Mouse (Mus musculus): ENCODE measurements around the gene Atf6b.

Atf6b gene

GRCm38 (mm10) chr17:34645256-34645829 lies 1.6 kb upstream of the Atf6b start:
- in situ Hi-C loops (cut with MboI, MseI) = loop anchor here (10.0 kb wide), 1 partner anchor 611 kb away; the partner anchor contains the start of genes Col11a2, Rxrb and Slc39a7

GRCm38 (mm10) chr17:34645831-34646511 lies 975 bp upstream of the Atf6b start:
- in situ Hi-C loops (cut with MboI, MseI) = loop anchor here (10.0 kb wide), 1 partner anchor 611 kb away; the partner anchor contains the start of genes Col11a2, Rxrb and Slc39a7

DNA sequence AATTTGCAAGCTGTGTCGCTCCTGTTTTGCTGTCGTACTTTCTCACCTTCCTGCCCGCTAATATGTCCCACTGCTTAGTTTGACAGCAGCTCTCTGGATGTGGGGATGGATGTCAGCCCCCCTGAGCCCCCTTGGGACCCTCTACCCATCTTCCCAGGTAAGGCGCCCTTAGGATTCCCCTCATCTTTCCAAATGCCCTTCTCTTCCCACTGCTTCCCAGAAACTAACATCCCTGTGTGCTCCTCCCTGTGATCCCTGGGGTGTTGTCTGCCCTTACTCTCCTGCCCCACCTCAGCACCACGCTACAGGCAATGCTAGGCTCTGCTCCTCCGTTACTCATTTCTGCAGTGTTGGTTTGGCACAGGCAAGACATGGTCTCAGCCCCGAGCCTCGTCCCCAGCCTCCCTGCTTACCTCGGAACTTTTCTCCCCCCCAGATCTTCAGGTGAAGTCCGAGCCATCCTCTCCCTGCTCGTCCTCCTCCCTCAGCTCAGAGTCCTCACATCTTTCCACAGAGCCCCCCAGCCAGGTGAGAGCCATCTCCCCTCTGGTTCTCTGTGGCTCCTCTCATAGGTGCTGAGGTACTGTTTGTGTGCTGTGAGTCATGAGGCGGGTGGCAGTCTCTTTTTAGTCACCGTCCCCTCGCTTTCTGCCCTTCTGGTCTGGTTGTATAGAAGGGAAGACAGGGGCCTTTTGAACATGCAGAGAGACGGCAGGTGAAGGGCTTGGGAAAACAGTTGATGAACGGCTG lies 1.4 kb downstream of the Atf6b start:
- in situ Hi-C loops (cut with MboI, MseI) = loop anchor here (10.0 kb wide), 1 partner anchor 614 kb away; the partner anchor contains the start of genes Col11a2, Rxrb and Slc39a7

- in situ Hi-C loops (cut with MboI, MseI) = loop anchor here (10.0 kb wide), 1 partner anchor 614 kb away; the partner anchor contains the start of genes Col11a2, Rxrb and Slc39a7
These were observed 2.3 kb downstream of the Atf6b start for GRCm38 (mm10) chr17:34649106-34649864.

- in situ Hi-C loops (cut with MboI, MseI) = no loop called here
These were observed 3.8 kb downstream of the Atf6b start for GRCm38 (mm10) chr17:34650781-34651180.

GRCm38 (mm10) chr17:34651507-34652221 lies 4.7 kb downstream of the Atf6b start:
- in situ Hi-C loops (cut with MboI, MseI) = no loop called here

DNA sequence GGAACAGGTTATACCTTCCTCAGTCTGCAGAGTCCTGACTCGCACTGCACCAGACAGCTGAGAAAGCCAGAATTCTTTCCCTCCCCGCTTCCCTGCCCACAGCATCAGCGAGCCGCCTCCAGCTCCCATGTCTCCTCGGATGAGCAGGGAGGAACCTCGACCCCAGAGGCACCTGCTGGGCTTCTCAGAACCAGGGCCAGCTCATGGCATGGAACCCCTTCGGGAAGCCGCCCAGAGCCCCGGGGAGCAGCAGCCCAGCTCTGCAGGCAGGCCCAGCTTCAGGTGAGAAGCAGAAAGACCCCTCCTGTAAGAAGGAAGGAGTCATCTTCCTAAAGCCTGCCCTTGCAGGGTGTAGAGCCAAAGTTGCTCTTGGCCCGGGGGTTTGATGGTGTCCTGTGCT lies 5.6 kb downstream of the Atf6b start:
- in situ Hi-C loops (cut with MboI, MseI) = no loop called here

- in situ Hi-C loops (cut with MboI, MseI) = no loop called here
These were observed 6.0 kb downstream of the Atf6b start for GRCm38 (mm10) chr17:34652985-34653384.

GRCm38 (mm10) chr17:34653746-34654285 lies 6.9 kb downstream of the Atf6b start:
- in situ Hi-C loops (cut with MboI, MseI) = no loop called here

- in situ Hi-C loops (cut with MboI, MseI) = no loop called here
These were observed 7.4 kb downstream of the Atf6b start for GRCm38 (mm10) chr17:34654392-34654791.

GRCm38 (mm10) chr17:34655160-34655559 lies 8.2 kb downstream of the Atf6b start:
- in situ Hi-C loops (cut with MboI, MseI) = no loop called here

DNA sequence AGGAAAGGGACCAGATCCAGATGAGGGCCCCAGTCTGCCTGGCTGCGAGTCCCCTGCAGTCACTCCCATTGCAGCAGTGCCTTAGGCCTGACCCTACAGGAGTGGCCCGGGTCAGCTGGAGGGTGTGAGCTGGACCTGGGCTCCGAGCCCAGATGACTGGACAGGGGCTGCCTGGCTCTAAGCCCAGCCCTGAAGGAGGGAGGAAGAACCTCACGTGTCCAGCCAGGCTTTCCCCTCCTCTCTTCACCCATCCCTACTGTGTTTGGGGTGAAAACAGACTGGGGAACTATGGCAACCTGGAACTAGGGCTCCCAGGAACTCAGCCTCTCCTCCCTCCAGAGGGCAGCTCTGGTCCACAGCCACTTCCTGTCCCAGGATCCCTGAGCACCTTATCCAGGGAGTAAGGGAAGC lies 8.6 kb downstream of the Atf6b start:
- in situ Hi-C loops (cut with MboI, MseI) = no loop called here

GRCm38 (mm10) chr17:34656666-34657065 lies 9.7 kb downstream of the Atf6b start:
- in situ Hi-C loops (cut with MboI, MseI) = no loop called here

GRCm38 (mm10) chr17:34657271-34657670 lies 10.3 kb downstream of the Atf6b start:
- in situ Hi-C loops (cut with MboI, MseI) = no loop called here

DNA sequence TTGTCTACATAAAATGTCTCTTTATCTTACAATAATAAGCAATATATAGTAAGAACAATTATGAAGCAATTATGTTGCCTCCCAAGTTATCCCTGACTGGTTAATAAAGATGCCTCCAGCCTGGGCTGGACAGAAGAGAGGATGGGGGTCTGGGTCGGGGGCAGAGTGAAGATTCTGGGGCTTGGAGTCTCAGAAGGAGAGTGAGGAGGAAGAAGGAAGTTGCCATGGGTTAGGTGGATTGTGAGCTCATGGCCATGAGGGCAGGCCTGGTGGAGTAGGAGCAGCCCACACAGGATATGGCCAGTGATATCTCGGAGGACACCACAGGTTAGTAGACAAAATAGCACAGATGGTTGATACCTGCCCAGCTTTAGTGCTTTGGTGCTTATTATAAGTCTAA lies 11.2 kb downstream of the Atf6b start:
- in situ Hi-C loops (cut with MboI, MseI) = no loop called here

DNA sequence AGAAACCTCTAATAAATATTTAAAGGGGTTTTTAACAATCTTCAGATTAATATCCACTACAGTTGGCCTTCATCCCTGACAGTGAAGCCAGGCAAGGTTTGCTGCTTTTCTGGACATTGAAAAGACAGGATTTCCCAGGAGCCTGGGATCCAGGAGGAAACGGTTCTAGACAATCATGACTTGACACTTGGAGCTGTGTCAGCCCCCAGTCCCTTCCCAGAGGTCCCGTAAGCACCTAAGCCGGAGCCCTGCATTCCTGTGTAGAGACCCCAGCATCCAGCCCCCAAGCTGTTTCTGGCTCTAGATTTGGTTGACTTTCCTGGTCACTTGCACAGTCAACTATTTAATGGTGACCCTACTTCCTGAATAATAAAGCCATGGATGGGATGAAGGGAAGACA lies 11.6 kb downstream of the Atf6b start:
- in situ Hi-C loops (cut with MboI, MseI) = no loop called here

DNA sequence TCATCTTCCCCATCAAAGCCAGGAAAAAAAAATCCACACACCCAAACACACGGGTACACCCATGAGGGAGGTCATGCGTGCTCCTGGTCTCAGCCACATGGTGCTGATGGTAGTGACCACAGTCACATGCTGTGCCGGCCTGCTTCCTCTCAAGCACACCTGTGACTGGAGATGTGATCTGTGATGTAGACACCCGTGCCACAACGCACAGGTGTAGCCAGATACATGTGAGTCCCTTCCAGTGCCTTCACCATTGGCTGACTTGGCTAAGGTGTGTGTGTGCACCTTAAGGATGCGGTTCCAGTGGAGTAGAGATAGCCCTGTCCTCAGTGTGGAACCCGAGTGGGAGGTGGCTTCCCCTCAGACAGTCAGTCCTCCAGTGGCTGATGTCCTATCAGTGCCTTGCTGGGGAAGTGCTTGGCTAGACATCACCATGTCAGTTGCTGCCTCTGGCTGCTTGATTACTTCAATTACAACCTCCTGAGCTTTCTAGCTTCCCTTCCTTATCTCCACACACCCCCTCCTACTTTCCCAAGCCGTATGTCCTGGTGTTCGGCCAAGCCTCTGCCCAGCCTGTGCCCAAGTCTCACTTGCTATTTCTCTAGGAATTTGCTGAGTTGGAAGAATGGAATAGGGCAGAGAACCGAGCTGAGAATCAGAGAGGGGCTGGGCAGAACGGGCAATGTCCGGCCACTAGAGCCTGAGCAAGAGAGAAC lies 12.4 kb downstream of the Atf6b start:
- in situ Hi-C loops (cut with MboI, MseI) = no loop called here

- in situ Hi-C loops (cut with MboI, MseI) = loop anchor here (5.0 kb wide), 1 partner anchor 48 kb away; no protein-coding TSS in a partner anchor
These were observed 12.9 kb downstream of the Atf6b start for GRCm38 (mm10) chr17:34659897-34660214.

DNA sequence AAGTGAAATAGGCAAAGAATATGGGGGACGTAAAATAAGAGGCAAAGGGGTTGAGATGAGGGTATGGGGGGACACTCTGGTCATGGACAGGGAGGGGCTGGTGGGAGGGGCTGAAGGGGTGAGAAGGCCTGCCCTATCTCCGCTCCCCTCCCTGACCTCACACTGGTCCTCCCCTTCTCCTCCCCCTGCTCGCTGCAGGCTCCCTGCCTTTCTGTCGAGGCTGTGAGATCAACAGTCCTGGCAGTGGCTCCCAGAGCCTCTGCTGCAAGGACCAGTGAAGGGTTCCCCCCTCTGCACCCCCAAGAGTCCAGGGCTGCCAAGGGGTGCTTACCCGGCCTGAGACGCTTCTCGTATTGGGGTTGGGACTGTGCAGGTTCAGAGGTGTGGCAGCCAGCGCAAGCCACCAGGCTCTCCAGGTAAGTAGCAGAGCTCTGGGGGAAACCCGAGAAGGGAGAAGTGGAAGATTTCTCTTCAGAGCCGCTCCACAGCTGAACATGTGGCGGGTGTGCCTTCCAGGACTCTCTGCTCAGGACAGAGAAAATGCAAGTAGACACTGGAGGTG lies 13.4 kb downstream of the Atf6b start:
- in situ Hi-C loops (cut with MboI, MseI) = loop anchor here (5.0 kb wide), 1 partner anchor 48 kb away; no protein-coding TSS in a partner anchor

GRCm38 (mm10) chr17:34661121-34661591 lies 14.2 kb downstream of the Atf6b start:
- in situ Hi-C loops (cut with MboI, MseI) = loop anchor here (5.0 kb wide), 1 partner anchor 49 kb away; no protein-coding TSS in a partner anchor

Data from regulatory T cell (primary cell).